Mouse (Mus musculus): ENCODE results near the gene Tnip1. TPM values are rescaled to one million over a fixed set of nuclear protein-coding genes. Genes with fewer than 3 reads are reported as not detected.

The Tnip1 gene
- polyA plus RNA-seq, 1 experiment from 2014 or later: 29.9 TPM

GRCm38 (mm10) chr11:54984085-54984484, 21.4 kb upstream of the Tnip1 start:
- Histone ChIP-seq H3K27me3 (replicated peaks; ENCODE audit: control insufficient read depth, insufficient read depth, low read length) (no peaks in the 10 kb centered on the region), H3K27ac (ENCODE audit: low read depth, low read length) (no peak overlapping the region), H3K36me3 (ENCODE audit: control insufficient read depth, insufficient read depth) (peaks cover 34% of the 10 kb centered on the region), H3K9me3 (ENCODE audit: control insufficient read depth) (no peaks in the 10 kb centered on the region), H3K4me1 (replicated peaks; ENCODE audit: control insufficient read depth, insufficient read depth, low read length) (no peaks in the 10 kb centered on the region), H3K4me3 (ENCODE audit: low read depth, low read length) (no peak overlapping the region), H3K9ac (ENCODE audit: low read depth, low read length) (no peak overlapping the region), H3K4me2 (replicated peaks; ENCODE audit: low read depth) (no peak overlapping the region)
- peak; percentile 34; the same call in 1 of the 2 replicates for ATAC-seq
- 1% methylated on average over 6 of the region's 6 CpGs for WGBS
- TF ChIP-seq CTCF (IDR thresholded peaks at IDR 0.05; ENCODE audit: low read depth): peak; percentile 95

DNA sequence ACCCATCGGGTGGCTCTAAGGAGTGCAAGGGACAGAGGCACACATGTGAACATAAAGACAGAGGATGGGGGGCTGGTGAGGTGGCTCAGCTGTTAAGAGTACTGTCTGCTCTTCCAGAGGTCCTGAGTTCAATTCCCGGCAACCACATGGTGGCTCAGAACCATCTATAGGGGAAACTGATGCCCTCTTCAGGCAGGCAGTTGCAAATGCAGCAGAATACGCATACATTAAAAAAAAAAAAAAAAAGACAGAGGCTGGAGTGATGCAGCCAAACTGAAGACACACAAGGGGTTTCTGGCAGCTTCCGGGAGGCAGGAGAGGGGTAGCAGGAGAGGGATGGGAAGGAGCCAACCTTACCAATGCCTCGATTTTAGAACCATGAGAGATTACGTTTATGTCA, 19.8 kb upstream of the Tnip1 start:
- no peaks in the 10 kb centered on the region for H3K9me3 ChIP-seq (ENCODE audit: control insufficient read depth)
- H3K9ac ChIP-seq (ENCODE audit: low read depth, low read length): no peak overlapping the region
- H3K36me3 ChIP-seq (ENCODE audit: control insufficient read depth, insufficient read depth): peaks cover 34% of the 10 kb centered on the region
- H3K4me3 ChIP-seq (ENCODE audit: low read depth, low read length): no peak overlapping the region
- H3K4me1 ChIP-seq (replicated peaks; ENCODE audit: control insufficient read depth, insufficient read depth, low read length): no peaks in the 10 kb centered on the region
- peak; percentile 45 for TF ChIP-seq CTCF (IDR thresholded peaks at IDR 0.05; ENCODE audit: low read depth)
- no peak overlapping the region for H3K4me2 ChIP-seq (replicated peaks; ENCODE audit: low read depth)
- no peak for ATAC-seq
- 91% methylated on average over 6 of the region's 6 CpGs for WGBS
- no peak overlapping the region for H3K27ac ChIP-seq (ENCODE audit: low read depth, low read length)
- no peaks in the 10 kb centered on the region for H3K27me3 ChIP-seq (replicated peaks; ENCODE audit: control insufficient read depth, insufficient read depth, low read length)

DNA sequence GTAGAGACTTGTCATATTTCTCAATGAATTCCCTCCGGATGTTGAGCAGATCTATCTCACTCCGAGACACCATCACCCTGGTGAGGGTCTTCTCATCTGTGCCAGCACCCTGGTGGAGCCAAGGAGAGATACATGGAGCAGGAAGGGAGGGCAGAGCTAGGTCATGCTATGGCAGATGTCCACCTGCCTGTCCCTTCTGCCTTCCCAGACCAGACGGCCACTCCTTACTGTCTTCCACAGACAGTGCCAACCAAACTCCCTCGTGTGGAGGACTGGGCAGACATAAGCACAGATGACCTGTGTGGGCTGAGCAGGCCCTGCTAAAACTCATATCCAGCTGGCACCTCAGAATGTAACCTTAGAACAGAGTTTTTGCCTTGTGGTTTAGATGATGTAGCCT, 18.9 kb upstream of the Tnip1 start:
- H3K4me3 ChIP-seq (ENCODE audit: low read depth, low read length): no peak overlapping the region
- no peak for TF ChIP-seq CTCF (IDR thresholded peaks at IDR 0.05; ENCODE audit: low read depth)
- H3K9me3 ChIP-seq (ENCODE audit: control insufficient read depth): no peaks in the 10 kb centered on the region
- no peak for ATAC-seq
- H3K27me3 ChIP-seq (replicated peaks; ENCODE audit: control insufficient read depth, insufficient read depth, low read length): no peaks in the 10 kb centered on the region
- H3K27ac ChIP-seq (ENCODE audit: low read depth, low read length): no peak overlapping the region
- H3K9ac ChIP-seq (ENCODE audit: low read depth, low read length): no peak overlapping the region
- H3K4me2 ChIP-seq (replicated peaks; ENCODE audit: low read depth): no peak overlapping the region
- no peaks in the 10 kb centered on the region for H3K4me1 ChIP-seq (replicated peaks; ENCODE audit: control insufficient read depth, insufficient read depth, low read length)
- 94% methylated on average over 4 of the region's 4 CpGs for WGBS
- peaks cover 34% of the 10 kb centered on the region for H3K36me3 ChIP-seq (ENCODE audit: control insufficient read depth, insufficient read depth)

DNA sequence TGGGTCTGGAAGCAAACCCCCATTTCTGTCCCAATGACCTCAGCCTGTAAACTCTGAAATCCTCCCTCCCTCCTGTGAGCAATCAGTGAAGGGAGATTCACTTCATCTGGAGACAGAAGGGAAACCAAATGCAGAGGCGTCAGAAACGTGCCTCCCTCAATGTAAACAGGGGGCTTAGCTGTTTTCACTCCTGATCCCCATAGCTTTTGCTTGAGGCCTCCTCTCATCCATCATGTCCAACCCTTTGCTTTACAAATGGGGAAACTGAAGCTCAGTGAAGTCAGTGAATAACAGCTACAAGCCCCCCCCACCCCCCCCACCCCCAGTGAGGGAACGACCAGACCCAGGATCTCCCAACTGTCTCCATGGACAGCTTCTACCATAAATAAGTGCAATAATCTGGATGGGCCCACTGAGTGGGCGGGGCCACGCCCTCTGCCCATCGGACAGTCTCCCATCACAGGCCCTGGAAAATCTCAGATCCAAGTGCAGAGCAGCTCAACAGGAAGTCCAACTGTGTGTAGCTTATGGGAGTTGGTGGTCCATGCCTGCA, 14.7 kb upstream of the Tnip1 start:
- ATAC-seq: no peak

GRCm38 (mm10) chr11:54976351-54976750, 13.6 kb upstream of the Tnip1 start:
- H3K9ac ChIP-seq (ENCODE audit: low read depth, low read length): no peak overlapping the region
- no peaks in the 10 kb centered on the region for H3K9me3 ChIP-seq (ENCODE audit: control insufficient read depth)
- H3K4me3 ChIP-seq (ENCODE audit: low read depth, low read length): no peak overlapping the region
- H3K27ac ChIP-seq (ENCODE audit: low read depth, low read length): no peak overlapping the region
- H3K36me3 ChIP-seq (ENCODE audit: control insufficient read depth, insufficient read depth): peaks cover 7% of the 10 kb centered on the region; the same call in 1 of the 2 replicates
- no peak overlapping the region for H3K4me2 ChIP-seq (replicated peaks; ENCODE audit: low read depth)
- peaks cover 4% of the 10 kb centered on the region for H3K4me1 ChIP-seq (replicated peaks; ENCODE audit: control insufficient read depth, insufficient read depth, low read length)
- H3K27me3 ChIP-seq (replicated peaks; ENCODE audit: control insufficient read depth, insufficient read depth, low read length): no peaks in the 10 kb centered on the region
- WGBS: 90% methylated on average over 2 of the region's 2 CpGs
- no peak for ATAC-seq
- no peak for TF ChIP-seq CTCF (IDR thresholded peaks at IDR 0.05; ENCODE audit: low read depth)

More for the DNA sequence above, 14.7 kb upstream of the Tnip1 start:
- H3K36me3 ChIP-seq (ENCODE audit: control insufficient read depth, insufficient read depth): peaks cover 18% of the 10 kb centered on the region
- no peak for TF ChIP-seq CTCF (IDR thresholded peaks at IDR 0.05; ENCODE audit: low read depth)
- H3K27ac ChIP-seq (ENCODE audit: low read depth, low read length): no peak overlapping the region
- H3K4me3 ChIP-seq (ENCODE audit: low read depth, low read length): no peak overlapping the region
- WGBS: 40% methylated on average over 6 of the region's 6 CpGs
- no peaks in the 10 kb centered on the region for H3K27me3 ChIP-seq (replicated peaks; ENCODE audit: control insufficient read depth, insufficient read depth, low read length)
- no peak overlapping the region for H3K9ac ChIP-seq (ENCODE audit: low read depth, low read length)
- H3K4me2 ChIP-seq (replicated peaks; ENCODE audit: low read depth): no peak overlapping the region
- no peaks in the 10 kb centered on the region for H3K9me3 ChIP-seq (ENCODE audit: control insufficient read depth)
- H3K4me1 ChIP-seq (replicated peaks; ENCODE audit: control insufficient read depth, insufficient read depth, low read length): peaks cover 4% of the 10 kb centered on the region

DNA sequence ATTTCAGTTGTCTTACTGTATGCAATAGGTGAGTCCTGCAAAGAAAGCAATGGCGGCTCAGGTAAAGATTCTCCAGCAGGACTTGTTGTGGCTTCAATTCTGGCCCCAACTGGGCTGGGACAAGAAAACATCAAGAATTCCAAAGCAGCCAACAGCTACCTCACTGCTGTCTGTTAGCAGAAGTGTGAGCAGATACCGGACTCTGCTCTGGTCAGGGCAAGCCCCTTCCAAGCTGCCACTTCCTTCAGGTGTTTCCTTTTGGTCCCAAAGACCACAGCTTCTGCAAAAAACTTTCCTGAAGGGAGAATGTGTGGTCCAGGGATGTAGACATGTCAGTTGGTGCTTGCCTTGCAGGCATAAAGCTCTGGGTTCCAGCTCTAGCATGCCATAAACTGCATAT, 13.0 kb upstream of the Tnip1 start:
- Histone ChIP-seq H3K27me3 (replicated peaks; ENCODE audit: control insufficient read depth, insufficient read depth, low read length) (no peaks in the 10 kb centered on the region), H3K9me3 (ENCODE audit: control insufficient read depth) (no peaks in the 10 kb centered on the region), H3K27ac (ENCODE audit: low read depth, low read length) (no peak overlapping the region), H3K4me3 (ENCODE audit: low read depth, low read length) (no peak overlapping the region), H3K36me3 (ENCODE audit: control insufficient read depth, insufficient read depth) (peaks cover 5% of the 10 kb centered on the region; the same call in 1 of the 2 replicates), H3K9ac (ENCODE audit: low read depth, low read length) (no peak overlapping the region), H3K4me1 (replicated peaks; ENCODE audit: control insufficient read depth, insufficient read depth, low read length) (peaks cover 4% of the 10 kb centered on the region), H3K4me2 (replicated peaks; ENCODE audit: low read depth) (no peak overlapping the region)
- ATAC-seq: no peak
- 87% methylated on average over 2 of the region's 2 CpGs for WGBS
- TF ChIP-seq CTCF (IDR thresholded peaks at IDR 0.05; ENCODE audit: low read depth): no peak

GRCm38 (mm10) chr11:54975340-54975739, 12.6 kb upstream of the Tnip1 start:
- Histone ChIP-seq H3K9ac (ENCODE audit: low read depth, low read length) (no peak overlapping the region), H3K27ac (ENCODE audit: low read depth, low read length) (no peak overlapping the region), H3K4me2 (replicated peaks; ENCODE audit: low read depth) (no peak overlapping the region), H3K9me3 (ENCODE audit: control insufficient read depth) (no peaks in the 10 kb centered on the region), H3K27me3 (replicated peaks; ENCODE audit: control insufficient read depth, insufficient read depth, low read length) (no peaks in the 10 kb centered on the region), H3K4me1 (replicated peaks; ENCODE audit: control insufficient read depth, insufficient read depth, low read length) (peaks cover 4% of the 10 kb centered on the region), H3K4me3 (ENCODE audit: low read depth, low read length) (no peak overlapping the region), H3K36me3 (ENCODE audit: control insufficient read depth, insufficient read depth) (peaks cover 5% of the 10 kb centered on the region; the same call in 1 of the 2 replicates)
- WGBS: 85% methylated on average over 5 of the region's 5 CpGs
- TF ChIP-seq CTCF (IDR thresholded peaks at IDR 0.05; ENCODE audit: low read depth): no peak
- ATAC-seq: no peak
